10 mouse cellular contexts compared by ENCODE assay signal in genomic region chr8:57333795-57334551, GRCm38 (mm10). TPM values are rescaled to one million over a fixed set of nuclear protein-coding genes. Genes with fewer than 3 reads are reported as not detected.
DNase-seq lines count a peak whose midpoint lies in the region; ATAC-seq and TF ChIP-seq lines count a peak whose summit lies in the region.
"Had no signal": no experiment of that assay in that cellular context is flagged by ENCODE, and none has a peak within 500 bp of the region (broad histone marks: within the 10 kb centered on the region; RNA-seq: fewer than 3 reads in every experiment).

No protein-coding gene starts in this region.

- no peaks in the 10 kb centered on the region for H3K79me2 ChIP-seq in CH12.LX (replicated peaks; ENCODE audit: control insufficient read depth, extremely low read depth, insufficient read depth, poor library complexity, severe bottlenecking)

- peak overlapping the region in 2 of 3 experiments; percentile 17 to 35 for H3K4me3 ChIP-seq in CH12.LX (replicated peaks in 1 of 3; ENCODE audit: low read depth in 2 of 3, low read length in 2 of 3, poor library complexity in 1 of 3)
- H3K4me3 ChIP-seq in forebrain, embryonic 15.5 days: no peak overlapping the region
- peak overlapping the region; percentile 49 for H3K4me3 ChIP-seq in limb, embryonic 10.5 days

- TF ChIP-seq RAD21 in CH12.LX (IDR thresholded peaks at IDR 0.05; ENCODE audit: low read depth, low read length): no peak

- no peak for TF ChIP-seq EP300 in CH12.LX (IDR thresholded peaks at IDR 0.05; ENCODE audit: low read length)

- intact Hi-C loops in left cerebral cortex, postnatal 4 days (cut with DNase I): no loop called here

- no peaks in the 10 kb centered on the region for H3K9me3 ChIP-seq in CH12.LX (replicated peaks; ENCODE audit: low read length)
- no peaks in the 10 kb centered on the region for H3K9me3 ChIP-seq in forebrain, embryonic 15.5 days
- H3K9me3 ChIP-seq in limb, embryonic 10.5 days (replicated peaks): no peaks in the 10 kb centered on the region

- peak; percentile 24 to 37 for DNase-seq in cerebellum, postnatal 10 days
- DNase-seq in cerebellum, adult 9-10 months: no peak
- DNase-seq in CH12.LX (ENCODE audit: extremely low read depth): no peak
- DNase-seq in limb, embryonic 10.5 days (ENCODE audit: low spot score): peak; percentile 83
- no peak for DNase-seq in right cerebral cortex, postnatal 36 days (ENCODE audit: low spot score in 2 of 2)
- DNase-seq in left cerebral cortex, postnatal 4 days: no peak
- DNase-seq in layer of hippocampus, adult 8-10 months (ENCODE audit: low spot score in 2 of 2): no peak
- DNase-seq: kidney, postnatal 25 days had no signal

- dilution Hi-C loops in CH12.LX (cut with MboI; ENCODE audit: extremely low pct_ligation_motif_present, extremely low pct_unique_long_range_greater_than_20kb, low sequenced_read_pairs): no loop called here

- H3K4me2 ChIP-seq in CH12.LX (ENCODE audit: insufficient read depth, low read depth, poor library complexity, severe bottlenecking): peak overlapping the region; percentile 90
- H3K4me2 ChIP-seq in forebrain, embryonic 15.5 days (replicated peaks): no peak overlapping the region

- no peak for TF ChIP-seq CTCF in CH12.LX (conservative IDR thresholded peaks at IDR 0.05 in 1 of 2, IDR thresholded peaks at IDR 0.05 in 1 of 2; ENCODE audit: low read depth in 2 of 2, low read length in 2 of 2)

- peak; percentile 36; the same call in 1 of the 2 replicates for ATAC-seq in forebrain, embryonic 15.5 days (replicated peaks)

- H3K4me1 ChIP-seq in CH12.LX (ENCODE audit: control insufficient read depth in 1 of 2, insufficient read depth in 2 of 2): no peaks in the 10 kb centered on the region
- peaks cover 5% of the 10 kb centered on the region for H3K4me1 ChIP-seq in forebrain, embryonic 15.5 days
- H3K4me1 ChIP-seq in limb, embryonic 10.5 days: peaks cover 80% of the 10 kb centered on the region

- in situ Hi-C loops in CH12.LX (cut with MboI; ENCODE audit: low pct_ligation_motif_present, low pct_unique_long_range_greater_than_20kb, low sequenced_read_pairs): no loop called here

- H3K27me3 ChIP-seq in CH12.LX (replicated peaks): no peaks in the 10 kb centered on the region
- H3K27me3 ChIP-seq in forebrain, embryonic 15.5 days: peaks cover 97% of the 10 kb centered on the region
- peaks cover 86% of the 10 kb centered on the region for H3K27me3 ChIP-seq in limb, embryonic 10.5 days (ENCODE audit: low read depth, poor library complexity, severe bottlenecking)

- H3K9ac ChIP-seq in CH12.LX (ENCODE audit: insufficient read depth, low read depth): 0 out of 2 replicates have a peak overlapping the region, but pooled peaks have one; percentile 13
- no peak overlapping the region for H3K9ac ChIP-seq in forebrain, embryonic 15.5 days (replicated peaks)

- under 1% methylated on average over 41 of the region's 41 CpGs for WGBS in forebrain, embryonic 15.5 days
- whole genome bisulfite sequencing in limb, embryonic 10.5 days: under 1% methylated on average over 41 of the region's 41 CpGs

- H3K36me3 ChIP-seq in CH12.LX (replicated peaks in 1 of 2; ENCODE audit: control insufficient read depth in 1 of 2, insufficient read depth in 1 of 2, low read length in 1 of 2): no peaks in the 10 kb centered on the region
- H3K36me3 ChIP-seq in forebrain, embryonic 15.5 days: no peaks in the 10 kb centered on the region
- no peaks in the 10 kb centered on the region for H3K36me3 ChIP-seq in limb, embryonic 10.5 days

- TF ChIP-seq POLR2A in CH12.LX (IDR thresholded peaks at IDR 0.05; ENCODE audit: low read depth, low read length): no peak

- H3K27ac ChIP-seq in CH12.LX (ENCODE audit: insufficient read depth, low read depth): no peak overlapping the region
- no peak overlapping the region for H3K27ac ChIP-seq in forebrain, embryonic 15.5 days (replicated peaks)
- peak overlapping the region; percentile 90 for H3K27ac ChIP-seq in limb, embryonic 10.5 days

TF ChIP-seq in CH12.LX, 34 proteins besides CTCF, POLR2A, EP300 and RAD21:
- no peak for TF ChIP-seq PAX5 (IDR thresholded peaks at IDR 0.05; ENCODE audit: low read length)
- TF ChIP-seq IRF4 (IDR thresholded peaks at IDR 0.05; ENCODE audit: low read depth, low read length): no peak
- no peak for TF ChIP-seq MYC (IDR thresholded peaks at IDR 0.05; ENCODE audit: low read depth, low read length)
- TF ChIP-seq ZKSCAN1 (IDR thresholded peaks at IDR 0.05; ENCODE audit: borderline replicate concordance, low read depth, low read length): no peak
- no peak for TF ChIP-seq USF1 (IDR thresholded peaks at IDR 0.05; ENCODE audit: low read depth, low read length)
- no peak for TF ChIP-seq ZMIZ1 (IDR thresholded peaks at IDR 0.05; ENCODE audit: low read depth, low read length)
- TF ChIP-seq SIN3A (IDR thresholded peaks at IDR 0.05; ENCODE audit: low read length): no peak

RNA-seq across cellular contexts. Expression of gene Hand2, which starts 13.2 kb away (rescaled TPM):
- total RNA-seq in CH12.LX (2012; rRNA removed): not detected in 2 replicates
- not detected in 2 replicates for total RNA-seq in CH12.LX (2014; rRNA removed)
- not detected in 2 replicates for polyA plus RNA-seq in CH12.LX (2012; ENCODE audit: insufficient read length, low read depth)
- polyA plus RNA-seq in forebrain, embryonic 15.5 days (2015; fragmentation: Nextera tagmentation; extraction: Ambion mirVana): not detected in 2 replicates
- polyA plus RNA-seq in limb, embryonic 10.5 days (2016; fragmentation: Nextera tagmentation; extraction: Ambion mirVana): 9.8 and 10.1 TPM in 2 replicates
- total RNA-seq in left cerebral cortex, postnatal 4 days (2021): not detected
- not detected for total RNA-seq in layer of hippocampus, adult 8-10 months (2022)
- total RNA-seq: neutrophil, adult 5-6 weeks had no signal

Comparison
In these comparisons a context has a peak if more than half of its experiments do, and no peak if none do; other contexts are left out.
1. DNase-seq: peak in cerebellum, postnatal 10 days (2 of 2) and limb, embryonic 10.5 days (single experiment); none in cerebellum, adult 9-10 months (single experiment), CH12.LX (single experiment), right cerebral cortex, postnatal 36 days (0 of 2), left cerebral cortex, postnatal 4 days (single experiment) and layer of hippocampus, adult 8-10 months (0 of 2).